Mouse (Mus musculus): ENCODE data around the gene Stk32c.

- TF ChIP-seq CTCF (conservative IDR thresholded peaks at IDR 0.05; ENCODE audit: low read length) = no peak
- TF ChIP-seq POU5F1 (IDR thresholded peaks at IDR 0.05; ENCODE audit: borderline replicate concordance, low read length) = no peak
Observed at GRCm38 (mm10) chr7:139084316-139084715, 128.8 kb downstream of the Stk32c start.
